In genomic region chr9:103174771-103175519, GRCm38 (mm10) we compare ENCODE assay signal across 8 mouse cellular contexts. TPM values are rescaled to one million over a fixed set of nuclear protein-coding genes. Genes with fewer than 3 reads are reported as not detected.
A peak's percentile ranks its signal among the peaks of the same experiment; 100 is the strongest.
DNase-seq lines count a peak whose midpoint lies in the region; ATAC-seq and TF ChIP-seq lines count a peak whose summit lies in the region.

No protein-coding gene starts in this region.

- H3K4me3 ChIP-seq in left cerebral cortex, adult 2 months, result no peak overlapping the region
- no peak overlapping the region for H3K4me3 ChIP-seq in intestine, embryonic 16.5 days (ENCODE audit: low read length)
- no peak overlapping the region for H3K4me3 ChIP-seq in forebrain, embryonic 15.5 days

- no peaks in the 10 kb centered on the region for H3K27me3 ChIP-seq in intestine, embryonic 16.5 days (replicated peaks; ENCODE audit: control insufficient read depth, insufficient read depth, low read length)
- H3K27me3 ChIP-seq in forebrain, embryonic 15.5 days, result no peaks in the 10 kb centered on the region

- no peak overlapping the region for H3K4me2 ChIP-seq in intestine, embryonic 16.5 days (ENCODE audit: low read depth, low read length)
- no peak overlapping the region for H3K4me2 ChIP-seq in forebrain, embryonic 15.5 days (replicated peaks)

- no peak overlapping the region for H3K27ac ChIP-seq in left cerebral cortex, adult 2 months
- no peak overlapping the region for H3K27ac ChIP-seq in intestine, embryonic 16.5 days (ENCODE audit: low read length)
- no peak overlapping the region for H3K27ac ChIP-seq in forebrain, embryonic 15.5 days (replicated peaks)

- H3K9me3 ChIP-seq in intestine, embryonic 16.5 days (ENCODE audit: control insufficient read depth, low read length), result no peaks in the 10 kb centered on the region
- no peaks in the 10 kb centered on the region for H3K9me3 ChIP-seq in forebrain, embryonic 15.5 days

- peak; percentile 44; the same call in 1 of the 2 replicates for ATAC-seq in intestine, embryonic 16.5 days
- ATAC-seq in forebrain, embryonic 15.5 days (replicated peaks), result no peak

- no peak for DNase-seq in left cerebral cortex, adult 2 months (ENCODE audit: extremely low spot score in 1 of 2, low spot score in 2 of 2)
- DNase-seq in left cerebral cortex, adult 8-10 months (ENCODE audit: low spot score in 2 of 2), result no peak
- DNase-seq in adipocyte (ENCODE audit: low spot score), result peak; percentile 32
- peak; percentile 40 for DNase-seq in lung, postnatal 25 days (ENCODE audit: low spot score)
- no peak for DNase-seq in right cerebral cortex, postnatal 25 days
- no peak for DNase-seq in thymus, adult 18-20 months

- intact Hi-C loops in left cerebral cortex, adult 2 months (cut with DNase I), result no loop called here

- no peaks in the 10 kb centered on the region for H3K4me1 ChIP-seq in intestine, embryonic 16.5 days (ENCODE audit: control insufficient read depth, insufficient read depth, low read length)
- peaks cover 3% of the 10 kb centered on the region for H3K4me1 ChIP-seq in forebrain, embryonic 15.5 days

- H3K9ac ChIP-seq in intestine, embryonic 16.5 days (ENCODE audit: low read depth, low read length), result no peak overlapping the region
- H3K9ac ChIP-seq in forebrain, embryonic 15.5 days (replicated peaks), result no peak overlapping the region

- TF ChIP-seq CTCF in left cerebral cortex, adult 2 months (IDR thresholded peaks at IDR 0.05), result peak; percentile 58

- 53% methylated on average over 6 of the region's 6 CpGs for WGBS in intestine, embryonic 16.5 days
- 66% methylated on average over 6 of the region's 6 CpGs for WGBS in forebrain, embryonic 15.5 days

- no peaks in the 10 kb centered on the region for H3K36me3 ChIP-seq in intestine, embryonic 16.5 days (ENCODE audit: control insufficient read depth, insufficient read depth, low read length)
- H3K36me3 ChIP-seq in forebrain, embryonic 15.5 days, result 0 out of 2 replicates have a peak, but pooled peaks cover 4% of the 10 kb centered on the region

RNA-seq across cellular contexts. Expression of gene Srprb, which starts 27.0 kb away (rescaled TPM):
- 10 to 100 TPM; 17.6 to 20.5 TPM for total RNA-seq in left cerebral cortex, adult 2 months (2021)
- total RNA-seq in left cerebral cortex, adult 8-10 months (2022), result 10 to 100 TPM; 17.5 to 18.8 (median 17.9) TPM
- polyA plus RNA-seq in intestine, embryonic 16.5 days (2015; fragmentation: Nextera tagmentation; extraction: Ambion mirVana), result 51.0 and 51.7 TPM in 2 replicates
- 48.8 and 49.1 TPM in 2 replicates for polyA plus RNA-seq in forebrain, embryonic 15.5 days (2015; fragmentation: Nextera tagmentation; extraction: Ambion mirVana)

RNA-seq across cellular contexts. Expression of gene Gm20425, which starts 55.2 kb away (rescaled TPM):
- total RNA-seq in left cerebral cortex, adult 2 months (2021), result 10 to 100 TPM in 1 of 2 experiments, 1 to 10 TPM in 1; 8.5 to 11.7 TPM
- 10 to 100 TPM in 3 of 4 experiments, 1 to 10 TPM in 1; 8.8 to 15.2 (median 12.5) TPM for total RNA-seq in left cerebral cortex, adult 8-10 months (2022)
- polyA plus RNA-seq in intestine, embryonic 16.5 days (2015; fragmentation: Nextera tagmentation; extraction: Ambion mirVana), result not detected in 2 replicates
- polyA plus RNA-seq in forebrain, embryonic 15.5 days (2015; fragmentation: Nextera tagmentation; extraction: Ambion mirVana), result 4.6 and 4.7 TPM in 2 replicates

RNA-seq across cellular contexts. Expression of gene Trf, which starts 55.3 kb away (rescaled TPM):
- total RNA-seq in left cerebral cortex, adult 2 months (2021), result 100 to 1,000 TPM; 131 to 135 TPM
- total RNA-seq in left cerebral cortex, adult 8-10 months (2022), result 100 to 1,000 TPM; 378 to 495 (median 418) TPM
- 249 and 380 TPM in 2 replicates for polyA plus RNA-seq in intestine, embryonic 16.5 days (2015; fragmentation: Nextera tagmentation; extraction: Ambion mirVana)
- polyA plus RNA-seq in forebrain, embryonic 15.5 days (2015; fragmentation: Nextera tagmentation; extraction: Ambion mirVana), result 25.5 and 25.7 TPM in 2 replicates

Comparison
In these comparisons a context has a peak if more than half of its experiments do, and no peak if none do; other contexts are left out.
1. DNase-seq: peak in adipocyte (single experiment) and lung, postnatal 25 days (single experiment); none in left cerebral cortex, adult 2 months (0 of 2), left cerebral cortex, adult 8-10 months (0 of 2), right cerebral cortex, postnatal 25 days (single experiment) and thymus, adult 18-20 months (0 of 2).